Mouse (Mus musculus) NIH3T3 (cell line): ENCODE measurements around the gene Hist1h3d.
"Not testable (repeated sequence)": the region's sequence is repeated elsewhere in the genome, so short reads cannot be mapped to it uniquely, and the experiment has no call there.

Experiments used
- DNase-seq: peaks from one replicate; pipeline ENCODE4 v3.0.0-alpha.2; 2012; ENCODE audit warnings: low read depth

Gene Hist1h3d

DNA sequence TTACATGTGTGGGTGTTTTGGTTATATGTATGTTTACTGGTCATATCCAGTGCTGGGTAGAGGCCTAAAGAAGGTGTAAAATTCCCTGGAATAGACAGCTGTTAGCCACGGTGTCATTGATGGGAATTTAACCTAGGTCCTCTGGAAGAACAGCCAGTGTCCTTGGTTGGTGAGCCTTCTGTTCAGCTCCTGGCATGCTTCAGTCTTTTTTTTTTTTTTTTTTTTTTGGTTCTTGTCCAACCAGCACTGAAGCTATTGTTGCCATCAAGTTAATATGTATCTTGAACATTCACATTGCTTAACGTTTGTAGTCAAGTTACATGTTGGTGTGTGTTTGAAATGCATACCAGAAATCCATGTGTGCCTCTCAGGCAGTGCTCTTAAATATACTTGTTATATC lies 11.1 kb upstream of the Hist1h3d start:
- no peak for DNase-seq

DNA sequence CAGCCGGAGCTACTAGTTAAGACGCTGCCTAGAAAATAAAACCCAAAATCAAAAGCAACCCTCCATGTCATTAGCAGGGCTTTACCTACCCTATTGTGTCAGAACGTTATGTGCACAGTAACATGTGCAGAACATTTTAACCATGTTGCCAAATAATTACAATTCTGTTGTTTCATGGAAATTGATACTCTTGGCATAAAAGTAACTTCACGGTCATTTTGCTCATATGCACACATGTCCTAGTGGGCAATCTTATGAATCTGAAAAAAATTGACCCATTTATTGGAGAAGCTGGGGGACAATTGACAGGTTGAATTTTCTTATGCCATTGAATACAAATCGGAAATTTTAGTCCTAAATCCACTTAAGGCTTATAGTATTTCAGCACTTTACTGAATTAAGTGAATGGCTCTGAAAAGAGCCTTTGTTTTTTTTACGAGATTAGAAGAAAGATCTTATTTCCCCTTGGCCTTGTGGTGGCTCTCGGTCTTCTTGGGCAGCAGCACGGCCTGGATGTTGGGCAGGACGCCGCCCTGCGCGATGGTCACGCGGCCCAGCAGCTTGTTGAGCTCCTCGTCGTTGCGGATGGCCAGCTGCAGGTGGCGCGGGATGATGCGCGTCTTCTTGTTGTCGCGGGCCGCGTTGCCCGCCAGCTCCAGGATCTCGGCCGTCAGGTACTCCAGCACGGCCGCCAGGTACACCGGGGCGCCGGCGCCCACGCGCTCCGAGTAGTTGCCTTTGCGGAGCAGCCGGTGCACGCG lies 5.1 kb upstream of the Hist1h3d start:
- DNase-seq, result not testable (repeated sequence)

DNA sequence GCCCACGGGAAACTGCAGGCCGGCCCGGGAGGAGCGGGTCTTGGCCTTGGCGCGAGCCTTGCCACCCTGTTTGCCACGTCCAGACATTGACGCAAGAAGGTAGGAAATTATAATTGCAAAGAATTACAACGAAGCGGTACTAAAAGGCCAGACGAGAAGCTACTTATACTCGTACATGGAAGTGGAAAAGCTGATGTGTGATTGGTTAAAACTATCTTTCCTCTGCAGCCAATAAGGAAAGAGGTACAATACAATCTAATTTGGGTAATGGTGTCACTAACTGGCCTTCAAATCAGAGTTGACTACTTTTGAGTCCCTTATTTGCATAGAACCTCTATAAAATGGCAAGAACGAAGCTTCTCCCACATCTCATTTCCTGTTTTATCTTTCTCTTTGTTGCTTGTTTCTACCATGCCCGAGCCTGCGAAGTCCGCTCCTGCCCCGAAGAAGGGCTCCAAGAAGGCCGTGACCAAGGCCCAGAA lies 4.5 kb upstream of the Hist1h3d start, which contains the start of the genes Hist1h2ae and Hist1h2bg:
TSS of gene Hist1h2ae (minus strand) at position 199 of the 482 bp plus-strand sequence.
TSS of gene Hist1h2bg (plus strand) at position 375 of the 482 bp plus-strand sequence.
- DNase-seq, result peak; percentile 84

DNA sequence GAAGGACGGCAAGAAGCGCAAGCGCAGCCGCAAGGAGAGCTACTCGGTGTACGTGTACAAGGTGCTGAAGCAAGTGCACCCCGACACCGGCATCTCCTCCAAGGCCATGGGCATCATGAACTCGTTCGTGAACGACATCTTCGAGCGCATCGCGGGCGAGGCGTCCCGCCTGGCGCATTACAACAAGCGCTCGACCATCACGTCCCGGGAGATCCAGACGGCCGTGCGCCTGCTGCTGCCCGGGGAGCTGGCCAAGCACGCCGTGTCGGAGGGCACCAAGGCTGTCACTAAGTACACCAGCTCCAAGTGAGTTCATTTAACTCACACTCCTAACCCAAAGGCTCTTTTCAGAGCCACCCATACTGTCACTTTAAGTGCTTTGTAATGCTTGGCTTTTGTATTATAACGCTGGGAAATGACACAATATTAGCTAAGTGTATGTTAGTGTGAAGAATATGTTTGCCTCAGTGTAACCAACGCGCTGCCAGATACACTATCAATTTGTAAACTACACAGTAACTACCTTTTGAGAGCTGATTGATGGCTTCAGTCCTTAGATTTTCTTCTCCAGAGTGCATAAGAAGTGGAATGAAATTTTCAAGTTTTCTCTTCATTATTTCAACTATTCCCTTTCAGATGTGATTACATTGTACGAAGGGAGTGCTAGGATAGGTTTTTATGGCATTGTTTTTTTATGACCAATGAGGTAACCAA lies 3.9 kb upstream of the Hist1h3d start:
- not testable (repeated sequence) for DNase-seq

DNA sequence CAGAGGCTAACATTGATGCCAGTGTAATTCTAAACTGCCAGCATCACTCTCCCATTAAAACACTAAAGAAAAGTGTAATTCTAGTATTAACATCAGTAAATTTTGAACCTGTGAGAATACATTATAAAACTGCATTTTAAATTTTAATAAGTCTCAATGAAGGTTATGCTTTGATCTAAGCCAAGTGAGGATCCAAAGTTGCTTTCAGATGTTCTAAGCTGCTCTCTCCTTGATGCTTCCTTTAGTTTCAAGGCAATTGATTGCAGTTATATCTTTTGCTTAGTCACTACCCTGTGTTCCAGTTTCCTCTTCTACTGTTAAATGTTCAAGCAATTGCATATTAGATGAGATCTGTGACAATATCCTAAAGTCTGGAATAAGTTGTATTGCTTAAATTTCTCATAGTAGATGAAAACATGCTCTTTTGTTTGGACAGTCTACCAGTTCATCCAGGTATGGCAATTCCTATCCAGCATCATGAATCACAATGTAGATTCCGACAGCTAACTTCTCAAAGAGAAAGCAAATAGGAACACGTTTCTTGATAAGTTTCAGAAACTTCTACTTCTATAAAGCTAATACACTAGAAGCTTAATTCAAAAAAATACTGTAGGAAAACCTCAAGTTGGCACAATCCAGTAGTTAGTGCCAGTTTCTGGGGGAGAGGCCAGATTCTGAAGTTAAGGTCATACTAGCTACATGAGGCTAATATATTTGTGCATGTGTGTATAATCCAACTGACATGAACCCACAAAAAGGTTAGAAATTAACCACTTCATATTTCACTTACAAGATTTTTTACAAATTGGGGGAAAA lies 3.1 kb upstream of the Hist1h3d start:
- no peak for DNase-seq

DNA sequence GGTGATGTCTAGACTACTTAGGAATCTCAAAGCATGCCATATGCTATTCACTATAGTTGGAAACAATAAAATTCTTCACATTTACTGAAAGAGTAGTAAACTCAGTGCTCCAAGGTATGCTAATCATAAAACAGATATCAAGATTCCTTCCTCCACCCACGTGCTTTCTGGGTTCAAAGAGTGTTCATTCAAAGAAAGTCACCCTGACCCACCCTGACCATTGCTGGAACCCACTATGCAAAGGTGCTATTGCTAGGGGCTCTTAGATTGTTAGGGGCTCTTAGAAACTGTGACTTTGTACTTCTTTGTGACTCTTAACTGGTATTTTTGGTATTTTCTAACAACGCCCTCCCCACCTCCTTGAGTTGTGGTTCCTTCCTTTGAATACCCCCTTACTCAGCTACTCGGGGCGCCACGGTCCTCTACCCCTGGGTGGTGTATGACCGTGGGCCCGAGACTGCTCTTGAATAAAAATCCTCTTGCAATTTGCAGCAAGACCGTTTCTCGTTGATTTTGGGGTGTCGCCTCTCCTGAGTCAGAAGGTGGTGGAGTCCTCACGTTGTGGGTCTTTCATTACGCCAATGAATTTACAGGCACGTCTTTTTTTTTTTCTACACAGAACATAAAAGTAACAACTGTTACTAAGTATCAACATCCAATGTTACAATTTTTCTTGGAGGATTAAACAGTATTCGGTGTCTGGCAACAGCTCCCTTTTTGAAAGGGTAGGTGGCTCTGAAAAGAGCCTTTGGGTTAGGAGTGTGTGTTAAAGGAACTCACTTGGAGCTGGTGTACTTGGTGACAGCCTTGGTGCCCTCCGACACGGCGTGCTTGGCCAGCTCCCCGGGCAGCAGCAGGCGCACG lies 2.3 kb upstream of the Hist1h3d start:
- not testable (repeated sequence) for DNase-seq

DNA sequence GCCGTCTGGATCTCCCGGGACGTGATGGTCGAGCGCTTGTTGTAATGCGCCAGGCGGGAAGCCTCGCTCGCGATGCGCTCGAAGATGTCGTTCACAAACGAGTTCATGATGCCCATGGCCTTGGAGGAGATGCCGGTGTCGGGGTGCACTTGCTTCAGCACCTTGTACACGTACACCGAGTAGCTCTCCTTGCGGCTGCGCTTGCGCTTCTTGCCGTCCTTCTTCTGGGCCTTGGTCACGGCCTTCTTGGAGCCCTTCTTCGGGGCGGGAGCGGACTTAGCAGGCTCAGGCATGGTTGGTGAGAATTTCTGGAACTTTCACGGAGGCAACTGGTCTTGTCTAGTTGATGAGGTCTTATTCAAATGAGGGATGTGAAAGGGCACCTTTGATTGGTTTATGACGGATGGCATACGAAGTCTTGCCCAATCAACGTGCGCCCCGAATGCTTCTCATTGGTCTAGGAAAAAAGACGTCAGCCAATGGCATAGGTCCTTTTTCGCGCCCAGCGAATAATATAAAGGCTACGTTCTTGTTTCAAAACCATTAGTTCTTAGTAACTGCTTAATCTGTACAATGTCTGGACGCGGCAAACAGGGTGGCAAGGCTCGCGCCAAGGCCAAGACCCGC lies 1.6 kb upstream of the Hist1h3d start, which contains the start of the genes Hist1h2bf and Hist1h2ad:
TSS of gene Hist1h2bf (minus strand) at position 299 of the 627 bp plus-strand sequence.
TSS of gene Hist1h2ad (plus strand) at position 484 of the 627 bp plus-strand sequence.
- peak; percentile 95 for DNase-seq

DNA sequence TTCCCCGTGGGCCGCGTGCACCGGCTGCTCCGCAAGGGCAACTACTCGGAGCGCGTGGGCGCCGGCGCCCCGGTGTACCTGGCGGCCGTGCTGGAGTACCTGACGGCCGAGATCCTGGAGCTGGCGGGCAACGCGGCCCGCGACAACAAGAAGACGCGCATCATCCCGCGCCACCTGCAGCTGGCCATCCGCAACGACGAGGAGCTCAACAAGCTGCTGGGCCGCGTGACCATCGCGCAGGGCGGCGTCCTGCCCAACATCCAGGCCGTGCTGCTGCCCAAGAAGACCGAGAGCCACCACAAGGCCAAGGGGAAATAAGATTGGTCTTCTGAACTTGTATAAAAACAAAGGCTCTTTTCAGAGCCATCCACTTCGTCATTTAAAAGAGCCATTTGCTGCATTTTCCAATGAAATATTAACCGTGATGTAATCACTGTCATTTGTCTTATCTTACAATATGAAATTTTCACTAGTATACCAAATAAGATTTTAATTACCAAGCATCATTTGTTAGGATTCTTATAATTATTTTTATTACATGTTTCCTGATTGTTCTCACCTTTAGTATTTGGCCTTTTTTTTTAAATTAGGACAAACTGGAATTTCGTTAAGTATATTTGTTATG lies 905 bp upstream of the Hist1h3d start:
- not testable (repeated sequence) for DNase-seq

DNA sequence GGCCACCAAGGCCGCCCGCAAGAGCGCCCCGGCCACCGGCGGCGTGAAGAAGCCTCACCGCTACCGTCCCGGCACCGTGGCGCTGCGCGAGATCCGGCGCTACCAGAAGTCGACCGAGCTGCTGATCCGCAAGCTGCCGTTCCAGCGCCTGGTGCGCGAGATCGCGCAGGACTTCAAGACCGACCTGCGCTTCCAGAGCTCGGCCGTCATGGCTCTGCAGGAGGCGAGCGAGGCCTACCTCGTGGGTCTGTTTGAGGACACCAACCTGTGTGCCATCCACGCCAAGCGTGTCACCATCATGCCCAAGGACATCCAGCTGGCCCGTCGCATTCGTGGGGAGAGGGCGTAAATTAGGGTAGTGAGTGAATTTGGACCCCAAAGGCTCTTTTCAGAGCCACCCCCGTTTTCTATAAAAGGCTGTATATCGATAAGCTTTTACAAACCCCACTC lies 326 bp downstream of the Hist1h3d start:
- not testable (repeated sequence) for DNase-seq

DNA sequence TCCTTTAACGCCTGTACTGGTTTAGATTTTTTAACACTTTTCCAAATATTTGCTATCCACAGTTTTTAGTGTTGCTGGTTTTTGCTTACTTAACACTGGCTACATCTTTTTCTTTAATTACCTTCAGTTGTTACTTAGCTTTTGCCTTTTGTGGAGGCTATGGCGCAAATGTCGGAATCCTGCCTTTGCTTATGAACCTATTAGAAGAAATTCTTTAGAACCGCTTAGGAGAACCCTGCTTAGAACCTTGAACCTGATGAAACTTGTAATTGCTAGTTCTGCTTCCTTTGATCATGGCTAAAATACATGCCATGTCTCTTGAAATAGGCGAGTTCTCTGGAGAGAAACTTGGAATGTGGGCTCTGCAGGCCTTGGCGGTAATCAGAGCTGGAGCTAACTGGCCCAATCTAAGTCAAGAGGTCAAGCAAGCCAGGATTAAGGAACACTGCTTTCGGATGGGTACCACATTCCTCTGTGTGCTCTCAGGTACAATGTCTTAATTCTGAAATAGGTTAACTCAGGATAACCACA lies 853 bp downstream of the Hist1h3d start:
- peak; percentile 31 for DNase-seq

DNA sequence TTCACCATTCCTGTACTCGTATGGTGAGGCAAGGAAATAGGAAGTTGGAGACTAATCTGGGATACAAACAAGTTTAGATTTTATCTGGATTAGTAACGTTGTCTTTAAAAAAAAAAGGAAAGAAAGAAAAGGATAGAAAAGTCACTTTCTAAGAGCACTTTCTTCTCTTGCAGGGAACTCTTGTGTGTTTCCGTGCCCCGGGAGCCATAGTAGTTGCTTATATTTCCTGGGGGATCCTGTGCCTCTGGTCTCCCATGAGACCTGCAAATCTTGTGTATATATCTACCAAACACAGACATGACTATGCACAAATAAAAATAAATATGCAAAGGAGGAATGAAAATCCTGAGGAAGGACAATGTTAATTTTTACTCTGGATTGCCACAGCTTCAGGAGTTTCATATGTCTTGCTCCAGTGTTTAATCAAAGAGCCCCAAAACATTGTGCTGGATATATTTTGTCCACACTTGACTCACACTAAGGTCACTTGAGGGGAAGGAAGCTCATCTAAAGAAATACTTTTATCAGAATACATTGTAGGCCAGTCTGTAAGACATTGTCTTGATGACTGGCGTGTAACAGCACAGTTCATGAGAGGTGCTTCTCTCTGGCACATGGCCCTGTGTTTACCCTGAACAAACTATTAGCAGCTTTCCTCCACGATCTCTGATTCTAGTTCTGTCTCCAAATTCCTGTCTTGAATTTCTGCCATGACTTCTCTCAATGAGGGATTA lies 1.5 kb downstream of the Hist1h3d start:
- DNase-seq, result no peak

DNA sequence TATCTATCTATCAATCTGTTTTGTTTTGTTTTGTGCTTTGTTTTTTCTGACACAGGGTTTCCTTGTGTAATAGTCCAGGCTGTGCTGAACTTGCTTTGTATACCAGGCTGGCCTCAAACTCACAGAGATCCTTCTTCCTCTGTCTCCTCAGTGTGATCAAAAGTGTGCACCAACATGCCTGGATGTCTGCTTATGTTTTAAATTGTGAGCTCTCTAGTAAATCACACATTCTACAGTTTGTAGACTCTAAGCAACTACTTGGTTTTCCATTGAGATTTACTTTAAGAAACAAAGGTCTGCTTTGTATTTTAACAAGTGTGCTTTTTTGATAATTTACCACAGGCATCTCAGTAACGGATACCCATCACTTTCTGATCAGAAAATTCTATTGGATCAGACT lies 2.3 kb downstream of the Hist1h3d start:
- no peak for DNase-seq

DNA sequence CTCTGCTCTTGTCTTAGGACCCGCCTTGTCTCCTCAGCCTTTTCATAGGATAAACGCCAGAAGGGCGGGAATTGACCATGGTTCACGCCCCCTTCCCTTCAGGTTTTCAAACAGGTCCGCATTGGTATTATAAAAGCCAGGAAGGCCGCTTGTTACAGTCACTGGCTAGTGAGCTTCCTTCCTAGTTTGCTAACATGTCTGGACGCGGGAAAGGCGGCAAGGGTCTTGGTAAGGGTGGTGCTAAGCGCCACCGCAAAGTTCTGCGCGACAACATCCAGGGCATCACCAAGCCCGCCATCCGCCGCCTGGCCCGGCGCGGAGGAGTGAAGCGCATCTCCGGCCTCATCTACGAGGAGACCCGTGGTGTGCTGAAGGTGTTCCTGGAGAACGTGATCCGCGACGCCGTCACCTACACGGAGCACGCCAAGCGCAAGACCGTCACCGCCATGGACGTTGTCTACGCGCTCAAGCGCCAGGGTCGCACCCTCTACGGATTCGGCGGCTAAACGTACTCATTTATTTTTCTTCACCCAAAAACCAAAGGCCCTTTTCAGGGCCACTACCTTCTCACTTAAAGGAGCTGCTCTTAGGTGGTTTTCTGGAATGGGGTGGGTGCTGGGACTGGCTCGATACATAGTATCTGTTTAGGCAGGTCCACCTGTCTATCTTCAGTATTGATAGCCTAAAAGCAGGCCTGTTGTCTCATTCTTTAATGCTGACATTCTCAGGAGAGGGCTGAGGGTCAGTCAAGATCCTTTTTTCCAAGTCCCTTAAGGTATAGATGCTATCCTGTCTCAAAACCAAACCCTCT lies 6.0 kb downstream of the Hist1h3d start, which contains the start of gene Hist1h4d:
TSS of gene Hist1h4d (plus strand) at position 191 of the 811 bp plus-strand sequence.
- peak; percentile 97 for DNase-seq

DNA sequence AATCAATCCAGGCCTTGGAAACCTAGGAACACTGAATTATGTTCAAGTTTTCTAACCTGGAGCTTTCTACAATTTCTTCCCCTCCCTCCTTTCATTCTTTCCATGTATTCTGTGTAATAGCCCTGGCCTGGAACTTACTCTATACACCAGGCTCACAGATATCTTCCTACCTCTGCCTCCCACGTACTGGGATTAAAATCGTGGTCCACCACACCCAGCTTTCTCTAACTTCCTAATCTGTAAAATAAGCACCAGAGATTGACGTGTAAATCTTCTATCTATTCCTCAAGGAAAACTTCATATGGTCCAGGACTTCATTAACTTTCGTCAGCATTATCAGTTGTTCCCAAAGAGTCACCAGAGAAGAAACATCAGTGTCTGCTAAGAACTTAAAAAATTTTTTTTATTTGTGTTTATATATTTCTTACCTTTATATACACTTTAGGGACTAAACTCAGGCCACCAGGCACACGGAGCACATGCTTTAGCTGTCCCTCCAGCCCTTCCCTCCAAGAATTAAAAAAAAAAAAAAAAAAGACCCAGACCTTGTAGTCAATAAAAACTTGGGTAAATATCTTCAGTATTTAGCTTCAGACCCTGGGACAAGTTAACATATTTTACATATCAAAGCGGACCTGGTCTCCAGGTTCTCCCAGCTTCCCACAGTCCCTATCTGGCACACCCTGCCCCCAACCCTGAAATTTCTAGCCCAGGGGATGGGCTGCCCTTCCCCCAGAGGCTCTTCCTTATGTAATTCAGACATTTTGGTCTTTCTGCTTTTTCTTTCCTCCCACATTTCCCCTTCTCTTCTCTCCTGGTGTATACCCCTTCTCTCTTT lies 6.9 kb downstream of the Hist1h3d start:
- DNase-seq, result no peak

DNA sequence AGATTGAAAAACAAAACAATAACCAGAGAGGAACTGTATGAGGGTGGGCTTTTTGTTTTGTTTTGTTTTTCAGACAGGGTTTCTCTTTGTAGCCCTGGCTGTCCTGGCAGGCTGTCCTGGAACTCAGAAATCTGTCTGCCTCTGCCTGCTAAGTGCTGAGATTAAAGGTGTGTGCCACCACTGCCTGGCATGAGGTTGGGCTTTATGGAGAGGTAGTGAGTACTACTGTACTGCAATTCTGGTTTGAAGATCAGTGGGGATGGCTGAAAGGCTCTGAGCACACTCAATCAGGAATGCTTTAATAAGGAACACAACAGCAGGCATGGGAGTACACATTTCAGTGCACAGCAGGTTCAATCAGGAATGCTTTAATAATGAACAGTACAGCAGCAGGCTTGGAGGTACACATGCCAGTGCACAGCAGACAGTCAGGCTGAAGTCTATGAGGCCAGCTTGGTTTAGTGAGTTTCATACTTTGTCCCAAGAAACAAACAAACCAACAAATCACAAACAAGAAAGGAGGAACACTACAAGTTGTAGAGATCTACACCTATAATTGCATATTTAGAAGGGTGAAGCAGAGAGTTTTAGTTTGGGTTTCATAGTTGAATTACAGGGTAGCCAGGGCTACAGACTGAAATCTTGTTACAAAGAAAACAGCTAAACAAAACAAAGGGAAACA lies 8.0 kb downstream of the Hist1h3d start:
- DNase-seq, result no peak

DNA sequence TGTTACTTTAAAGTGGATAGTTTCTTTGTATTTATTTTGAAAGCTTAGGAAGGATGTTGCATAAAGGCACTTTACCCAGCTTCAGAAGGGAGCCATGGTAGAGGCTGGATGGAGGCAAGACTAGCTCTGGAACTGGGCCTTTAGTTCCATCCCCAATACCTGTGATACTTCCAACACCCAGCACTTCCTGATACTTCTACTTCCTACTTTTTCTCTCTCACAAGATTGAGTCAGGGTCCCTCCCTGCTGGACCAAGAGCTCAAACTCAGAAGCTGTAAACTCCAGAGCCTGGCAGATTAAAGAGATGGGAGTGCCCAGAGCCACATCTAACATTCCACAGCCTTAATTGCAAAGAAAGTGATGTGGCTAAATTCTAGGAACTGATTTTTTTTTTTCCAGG lies 8.8 kb downstream of the Hist1h3d start:
- peak; percentile 18 for DNase-seq
